Mouse (Mus musculus) duodenum, adult 2 months (tissue): ENCODE measurements around the gene Olfr211. TPM values are rescaled to one million over a fixed set of nuclear protein-coding genes. Genes with fewer than 3 reads are reported as not detected.

Experiments
- polyA plus RNA-seq: library from polyadenylated mRNA; depleted of rRNA; stranded (reverse); fragments of >200 nt; gene quantifications from 2 replicates; pipeline ENCODE4 v1.2.3, GENCODE M21; 2012; ENCODE audit warnings: low replicate concordance; rRNA removed

Olfr211 gene
- not detected in 2 replicates for polyA plus RNA-seq

GRCm38 (mm10) chr6:116488791-116489190 lies at the start of gene Olfr211:
TSS of gene Olfr211 (plus strand) at chr6:116489091.

GRCm38 (mm10) chr6:116460544-116461283 lies 28.2 kb upstream of the Olfr211 start, which contains the start of gene Alox5:
TSS of gene Alox5 (minus strand) at chr6:116461178.

GRCm38 (mm10) chr6:116506302-116507003 lies 17.6 kb downstream of the Olfr211 start, which contains the start of gene Olfr212:
TSS of gene Olfr212 (plus strand) at chr6:116506516.

DNA sequence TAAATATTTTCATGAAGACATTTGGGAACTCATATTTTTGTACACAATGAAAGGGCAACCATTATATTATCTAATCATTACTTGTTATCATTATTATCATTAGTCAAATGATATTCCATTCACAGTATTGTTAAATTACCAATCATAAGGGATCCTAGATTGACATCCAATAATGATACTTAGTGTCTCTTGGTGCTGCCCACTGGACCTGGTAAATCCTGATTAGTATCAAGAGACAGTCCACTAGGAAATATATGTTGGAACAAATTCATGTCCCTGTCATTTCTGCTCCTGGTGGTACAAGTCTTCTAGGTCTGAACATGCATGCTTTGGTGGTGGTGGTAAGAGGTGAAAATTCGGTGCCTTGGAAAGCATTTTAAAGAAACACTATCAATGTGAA lies 49.3 kb downstream of the Olfr211 start, which contains the start of gene Olfr213:
Olfr213 (plus strand) TSS at position 301 of the 400 bp plus-strand sequence.

Other genes with a start within 250 kb of the Olfr211 start
- gene Zfand4, start 224.9 kb upstream of the Olfr211 start, polyA plus RNA-seq, result 0.04 and 0.12 TPM in 2 replicates
- 38.7 and 48.1 TPM in 2 replicates for gene March8, start 151.1 kb upstream of the Olfr211 start, polyA plus RNA-seq
- 1.8 and 2.6 TPM in 2 replicates for gene Alox5, start 27.9 kb upstream of the Olfr211 start, polyA plus RNA-seq
- not detected in 2 replicates for gene Olfr212, start 17.4 kb downstream of the Olfr211 start, polyA plus RNA-seq
- not detected in 2 replicates for gene Olfr213, start 49.4 kb downstream of the Olfr211 start, polyA plus RNA-seq
- gene Gm5580, start 62.0 kb downstream of the Olfr211 start, polyA plus RNA-seq, result not detected in 2 replicates
- gene Olfr214, start 65.1 kb downstream of the Olfr211 start, polyA plus RNA-seq, result not detected in 2 replicates
- not detected in 2 replicates for gene Olfr215, start 95.1 kb downstream of the Olfr211 start, polyA plus RNA-seq
- gene Zfp422, start 139.9 kb downstream of the Olfr211 start, polyA plus RNA-seq, result 1.9 and 7.5 TPM in 2 replicates
- 3.7 and 5.2 TPM in 2 replicates for gene Depp1, start 161.5 kb downstream of the Olfr211 start, polyA plus RNA-seq
- 2.0 and 4.3 TPM in 2 replicates for gene Rassf4, start 184.9 kb downstream of the Olfr211 start, polyA plus RNA-seq
- gene Tmem72, start 227.8 kb downstream of the Olfr211 start, polyA plus RNA-seq, result 0.01 TPM in 1 of 2 replicates, not detected in the other